ENCODE assay signal across 8 mouse cellular contexts in genomic region chr1:134028161-134028846, GRCm38 (mm10). TPM values are rescaled to one million over a fixed set of nuclear protein-coding genes. Genes with fewer than 3 reads are reported as not detected.
A peak's percentile ranks its signal among the peaks of the same experiment; 100 is the strongest.
DNase-seq lines count a peak whose midpoint lies in the region; ATAC-seq and TF ChIP-seq lines count a peak whose summit lies in the region.
"Had no signal": no experiment of that assay in that cellular context is flagged by ENCODE, and none has a peak within 500 bp of the region (broad histone marks: within the 10 kb centered on the region; RNA-seq: fewer than 3 reads in every experiment).

No protein-coding gene starts in this region.

- no peaks in the 10 kb centered on the region for H3K27me3 ChIP-seq in intestine, embryonic 15.5 days (replicated peaks)
- no peaks in the 10 kb centered on the region for H3K27me3 ChIP-seq in intestine, postnatal 0 days (replicated peaks; ENCODE audit: control insufficient read depth, insufficient read depth, low read length)

- 0 out of 2 replicates have a peak overlapping the region, but pooled peaks have one; percentile 2 for H3K4me2 ChIP-seq in intestine, embryonic 15.5 days (replicated peaks)
- no peak overlapping the region for H3K4me2 ChIP-seq in intestine, postnatal 0 days (replicated peaks; ENCODE audit: low read depth)

- ATAC-seq in intestine, embryonic 15.5 days: no peak
- no peak for ATAC-seq in intestine, postnatal 0 days

- WGBS in intestine, embryonic 15.5 days: 49% methylated on average over 14 of the region's 14 CpGs
- 55% methylated on average over 14 of the region's 14 CpGs for WGBS in intestine, postnatal 0 days

- TF ChIP-seq CTCF in intestine, postnatal 0 days (IDR thresholded peaks at IDR 0.05; ENCODE audit: low read depth): no peak

- peak; percentile 16 for DNase-seq in adipocyte (ENCODE audit: low spot score)
- DNase-seq in kidney, postnatal 10 days: peak; percentile 86
- peak; percentile 69 for DNase-seq in lung, postnatal 36 days
- no peak for DNase-seq in B cell, adult 2 months
- no peak for DNase-seq in thymus, adult 18-20 months

- no peak overlapping the region for H3K9ac ChIP-seq in intestine, embryonic 15.5 days
- H3K9ac ChIP-seq in intestine, postnatal 0 days (ENCODE audit: low read depth, low read length): no peak overlapping the region

- peak overlapping the region; percentile 28; the same call in 1 of the 2 replicates for H3K27ac ChIP-seq in intestine, embryonic 15.5 days
- no peak overlapping the region for H3K27ac ChIP-seq in intestine, postnatal 0 days (ENCODE audit: low read depth, low read length)

- H3K9me3 ChIP-seq in intestine, embryonic 15.5 days: no peaks in the 10 kb centered on the region
- H3K9me3 ChIP-seq in intestine, postnatal 0 days (ENCODE audit: control insufficient read depth): no peaks in the 10 kb centered on the region

- H3K4me1 ChIP-seq in intestine, embryonic 15.5 days (replicated peaks): peaks cover 3% of the 10 kb centered on the region; the same call in 1 of the 2 replicates
- H3K4me1 ChIP-seq in intestine, postnatal 0 days (replicated peaks; ENCODE audit: control insufficient read depth, insufficient read depth, low read length): no peaks in the 10 kb centered on the region

- H3K4me3 ChIP-seq in intestine, embryonic 15.5 days (replicated peaks): no peak overlapping the region
- no peak overlapping the region for H3K4me3 ChIP-seq in intestine, postnatal 0 days (ENCODE audit: low read depth, low read length)
- H3K4me3 ChIP-seq: myocyte had no signal

- no peaks in the 10 kb centered on the region for H3K36me3 ChIP-seq in intestine, embryonic 15.5 days
- no peaks in the 10 kb centered on the region for H3K36me3 ChIP-seq in intestine, postnatal 0 days (ENCODE audit: control insufficient read depth, insufficient read depth)

RNA-seq across cellular contexts. Expression of gene Fmod, which starts 8.8 kb away (rescaled TPM):
- 8.5 and 9.2 TPM in 2 replicates for polyA plus RNA-seq in intestine, embryonic 15.5 days (2015; fragmentation: Nextera tagmentation; extraction: Ambion mirVana)
- 2.2 and 2.4 TPM in 2 replicates for polyA plus RNA-seq in intestine, postnatal 0 days (2015; fragmentation: Nextera tagmentation; extraction: Ambion mirVana)

RNA-seq across cellular contexts. Expression of gene Btg2, which starts 50.6 kb away (rescaled TPM):
- polyA plus RNA-seq in intestine, embryonic 15.5 days (2015; fragmentation: Nextera tagmentation; extraction: Ambion mirVana): 41.0 and 41.3 TPM in 2 replicates
- polyA plus RNA-seq in intestine, postnatal 0 days (2015; fragmentation: Nextera tagmentation; extraction: Ambion mirVana): 30.0 and 32.6 TPM in 2 replicates

Comparison
In these comparisons a context has a peak if more than half of its experiments do, and no peak if none do; other contexts are left out.
1. DNase-seq: peak in adipocyte (single experiment), kidney, postnatal 10 days (single experiment) and lung, postnatal 36 days (single experiment); none in B cell, adult 2 months (0 of 2) and thymus, adult 18-20 months (0 of 2).